Mouse (Mus musculus) gastrocnemius, postnatal 36 days (tissue): Measurements from ENCODE around the gene Rbm34. TPM values are rescaled to one million over a fixed set of nuclear protein-coding genes. Genes with fewer than 3 reads are reported as not detected.

ENCODE experiments used
- DNase-seq, 2 experiments: peaks; one replicate each; pipeline ENCODE4 v3.0.0; 2022
- intact Hi-C: fragments of 180-260 bp; cut with DNase I; formaldehyde crosslinking; loops from one replicate; pipeline ENCODE4 v1.15.1; 2025
- total RNA-seq, 2 experiments: library from RNA; stranded (reverse); gene quantifications; 2 replicates each; pipeline ENCODE4 v1.2.3; 2021

The Rbm34 gene
- total RNA-seq, 2 experiments from 2014 or later = 3.4 to 5.1 TPM

DNA sequence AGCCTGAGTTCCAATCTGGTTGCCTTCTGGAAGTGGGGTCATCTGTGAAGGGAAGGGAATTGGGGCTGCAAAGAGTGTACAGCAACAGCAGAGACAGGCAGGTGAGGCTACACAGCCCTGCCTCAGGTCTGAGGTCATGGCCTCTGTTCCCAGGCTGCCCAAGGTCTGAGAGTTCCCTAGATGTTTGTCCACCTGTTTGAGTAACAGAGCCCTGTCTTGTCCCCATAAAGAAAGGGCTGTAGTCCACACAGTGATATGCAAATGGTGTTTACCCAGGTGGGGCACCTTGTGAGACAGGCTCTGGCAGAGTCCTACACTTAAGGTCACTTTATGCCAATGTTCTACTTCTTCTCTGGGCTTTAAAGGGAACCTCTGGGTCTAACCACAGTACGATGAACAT, 69.3 kb downstream of the Rbm34 start:
- intact Hi-C loops = no loop called here
- no peak for DNase-seq

- intact Hi-C loops = no loop called here
- DNase-seq = no peak
Measured at GRCm38 (mm10) chr8:126901049-126901448, 69.8 kb downstream of the Rbm34 start.

Other genes with a start within 250 kb of the Rbm34 start
- 10 to 100 TPM; 73.0 to 86.8 TPM for gene Tomm20, start 25.2 kb downstream of the Rbm34 start, total RNA-seq
- gene Pard3, start 92.8 kb upstream of the Rbm34 start, total RNA-seq = 10 to 100 TPM; 25.8 to 27.3 TPM